Mouse (Mus musculus) forebrain, embryonic 14.5 days (tissue): ENCODE measurements around the gene Ctsz. TPM values are rescaled to one million over a fixed set of nuclear protein-coding genes. Genes with fewer than 3 reads are reported as not detected.
A peak's percentile ranks its signal among the peaks of the same experiment; 100 is the strongest.

Experiments used
- ATAC-seq: fragments of 200-750 bp; cut with Nextera tagmentation; 2 replicates; pipeline ENCODE4 v1.8.0; 2017; ENCODE audit warnings: mild to moderate bottlenecking, moderate library complexity
- DNase-seq: peaks from one replicate; pipeline ENCODE4 v3.0.0-alpha.2; 2015; ENCODE audit warnings: low spot score
- H3K27ac ChIP-seq: fragments of 300-500 bp; sonication (generic); 2 replicates; pipeline ENCODE4 v1.5.1; 2014; ENCODE audit warnings: low read depth, mild to moderate bottlenecking, control low read depth, low read length, moderate library complexity
- H3K27me3 ChIP-seq: fragments of 300-500 bp; sonication (generic); replicated peaks from 2 replicates; pipeline ENCODE4 v1.6.1; 2014; ENCODE audit warnings: low read length, control low read depth, mixed read lengths; ENCODE audit not compliant: control insufficient read depth, insufficient read depth
- H3K36me3 ChIP-seq: fragments of 300-500 bp; sonication (generic); 2 replicates; pipeline ENCODE4 v1.6.1; 2014; ENCODE audit warnings: low read length, control low read depth; ENCODE audit not compliant: control insufficient read depth, insufficient read depth
- H3K4me1 ChIP-seq: fragments of 300-500 bp; sonication (generic); 2 replicates; pipeline ENCODE4 v1.6.1; 2014; ENCODE audit warnings: antibody characterized with exemption, low read length, control low read depth; ENCODE audit not compliant: control insufficient read depth, insufficient read depth
- H3K4me2 ChIP-seq: fragments of 300-500 bp; sonication (generic); 2 replicates; pipeline ENCODE4 v1.6.1; 2014; ENCODE audit warnings: mild to moderate bottlenecking, control low read depth, low read length
- H3K4me3 ChIP-seq: fragments of 300-500 bp; sonication (generic); 2 replicates; pipeline ENCODE4 v1.5.1; 2014; ENCODE audit warnings: low read depth, low read length, control low read depth
- H3K9ac ChIP-seq: fragments of 300-500 bp; sonication (generic); 2 replicates; pipeline ENCODE4 v1.6.1; 2014; ENCODE audit warnings: mild to moderate bottlenecking, low read length, control low read depth, moderate library complexity
- H3K9me3 ChIP-seq: fragments of 300-500 bp; sonication (generic); replicated peaks from 2 replicates; pipeline ENCODE4 v1.6.1; 2016; ENCODE audit warnings: low read length, control low read depth, mixed read lengths; ENCODE audit not compliant: control insufficient read depth
- WGBS: fragments of 180-500 bp; shearing (Covaris S2); extraction: QIAGEN DNeasy Blood & Tissue Kit; methylation state at CpG from one replicate; pipeline ENCODE4 v1.1.7; 2014; 5-methylcytosine and 5-hydroxymethylcytosine counted together
- polyA plus RNA-seq: library from polyadenylated mRNA; unstranded; fragments of >200 nt; fragmentation: Nextera tagmentation; extraction: Ambion mirVana; gene quantifications from 2 replicates; pipeline ENCODE4 v1.2.1, GENCODE M21; 2014

Ctsz gene
- polyA plus RNA-seq, 1 experiment from 2014 or later, result 94.1 TPM

DNA sequence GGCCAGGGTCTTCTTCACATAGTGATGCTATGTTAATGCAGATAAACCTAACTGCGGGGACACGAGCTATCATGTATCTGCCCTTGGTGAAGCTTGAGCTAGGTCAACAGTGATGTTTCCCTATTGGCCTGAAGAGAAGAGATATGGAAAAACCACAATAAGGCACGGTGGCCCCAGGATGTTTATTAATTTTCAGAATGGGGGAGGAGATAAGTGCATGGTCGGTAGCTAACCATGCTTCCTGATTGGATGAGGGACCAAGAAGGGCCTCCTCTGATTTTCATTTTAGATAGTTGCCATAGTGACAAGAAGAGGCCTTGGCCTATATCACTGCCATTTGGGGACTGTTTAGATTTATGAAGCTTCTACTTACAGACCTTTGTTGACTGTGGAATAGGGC is 31.5 kb upstream of the Ctsz start:
- Histone ChIP-seq H3K36me3 (peaks cover 30% of the 10 kb centered on the region; the same call in 1 of the 2 replicates), H3K4me2 (no peak overlapping the region), H3K9ac (no peak overlapping the region), H3K27ac (no peak overlapping the region), H3K4me1 (peaks cover 7% of the 10 kb centered on the region; the same call in 1 of the 2 replicates), H3K9me3 (no peaks in the 10 kb centered on the region), H3K27me3 (no peaks in the 10 kb centered on the region), H3K4me3 (no peak overlapping the region)
- DNase-seq (no peak), ATAC-seq (no peak)
- WGBS, result 96% methylated on average over 4 of the region's 4 CpGs

DNA sequence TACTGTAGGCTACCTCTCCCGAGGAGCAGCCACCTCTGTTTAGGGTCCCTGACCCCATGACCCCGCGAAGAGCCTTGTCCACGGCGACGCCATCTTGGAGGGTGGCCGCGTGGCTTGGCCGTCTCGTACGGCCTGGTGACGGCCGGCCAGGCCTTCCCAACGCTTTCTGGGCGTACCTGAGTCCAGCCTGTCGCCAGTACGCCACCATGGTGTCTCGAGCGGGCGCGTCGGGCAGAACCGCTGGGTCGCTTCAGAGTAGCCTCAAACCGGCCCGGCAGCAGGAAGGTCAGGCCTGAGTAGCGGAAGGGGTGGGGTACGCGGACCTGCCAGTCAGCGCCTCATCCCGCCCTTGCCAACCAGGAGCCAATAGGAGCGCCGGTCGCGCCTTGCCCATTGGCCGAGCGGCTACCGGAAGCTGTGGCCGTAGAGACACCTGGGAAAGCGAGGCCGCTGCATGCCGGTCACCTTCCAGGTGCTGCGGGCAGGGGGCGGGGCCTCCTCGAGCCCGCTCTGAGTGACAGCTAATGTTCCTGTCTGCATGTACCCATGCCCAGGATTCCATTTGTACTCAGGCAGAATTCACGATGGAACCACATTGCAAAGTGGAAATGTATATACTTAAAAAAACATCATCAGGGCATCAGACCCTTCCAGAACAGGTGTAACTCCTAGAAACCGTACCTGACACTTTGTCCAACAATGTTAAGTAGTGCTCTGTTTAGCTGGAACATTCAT is 25.1 kb upstream of the Ctsz start, which contains the start of gene Atp5e:
TSS of gene Atp5e (minus strand) at position 317 of the 735 bp plus-strand sequence.
- H3K27ac ChIP-seq, result no peak within 1 kb of the TSS
- H3K27me3 ChIP-seq, result no peaks in the 10 kb centered on the region
- H3K4me2 ChIP-seq, result peak within 1 kb of the TSS; percentile 97
- peak within 1 kb of the TSS; percentile 82 for H3K9ac ChIP-seq
- peak within 1 kb of the TSS; percentile 80 for H3K4me3 ChIP-seq
- peak; percentile 100 for ATAC-seq
- peaks cover 6% of the 10 kb centered on the region for H3K4me1 ChIP-seq
- H3K36me3 ChIP-seq, result peaks cover 49% of the 10 kb centered on the region
- peak; percentile 93 for DNase-seq
- WGBS, result 3% methylated on average over 48 of the region's 48 CpGs
- H3K9me3 ChIP-seq, result no peaks in the 10 kb centered on the region

DNA sequence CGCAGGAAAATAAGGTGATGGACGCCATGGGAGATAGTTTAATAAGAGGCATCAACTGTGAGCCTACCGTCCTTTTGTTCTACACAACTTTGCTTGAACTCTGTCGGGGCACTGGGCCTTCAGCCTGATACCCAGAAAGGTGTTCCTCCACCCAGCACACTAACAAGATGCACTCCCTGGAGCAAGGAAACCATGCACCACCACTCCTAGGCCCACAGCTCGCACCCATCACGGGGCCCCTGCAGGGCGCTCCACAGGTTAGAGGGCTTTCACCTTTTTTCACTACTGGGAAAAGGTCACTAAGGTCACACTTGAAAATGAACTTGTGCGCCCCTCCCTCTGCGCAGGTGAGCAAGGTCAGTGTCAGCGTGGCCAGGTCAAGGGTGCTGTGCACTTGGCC is 24.5 kb upstream of the Ctsz start:
- Histone ChIP-seq H3K4me1 (peaks cover 6% of the 10 kb centered on the region), H3K27ac (no peak overlapping the region), H3K9me3 (no peaks in the 10 kb centered on the region), H3K27me3 (no peaks in the 10 kb centered on the region), H3K36me3 (peaks cover 44% of the 10 kb centered on the region), H3K9ac (peak overlapping the region; percentile 82), H3K4me3 (peak overlapping the region; percentile 80), H3K4me2 (peak overlapping the region; percentile 97)
- ATAC-seq (peak; percentile 38), DNase-seq (no peak)
- 35% methylated on average over 10 of the region's 10 CpGs for WGBS

DNA sequence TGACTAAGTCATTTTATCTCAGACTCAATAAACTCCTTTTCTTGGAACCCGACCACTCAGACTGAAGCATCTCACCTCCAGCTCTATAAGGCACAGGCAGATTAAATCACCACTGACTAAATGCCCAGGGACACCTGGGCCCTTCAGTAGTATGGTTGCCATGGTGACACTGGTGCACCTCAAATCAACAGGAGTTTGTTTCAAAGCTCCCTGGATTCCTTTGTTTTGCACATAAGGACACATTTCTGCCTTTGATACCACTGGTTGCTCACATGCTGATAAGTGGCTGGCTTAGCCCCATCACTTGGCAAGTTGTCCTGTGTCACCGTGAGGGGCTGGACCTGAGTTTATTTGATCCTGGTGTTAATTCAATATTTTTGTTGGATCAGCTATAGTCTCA is 20.5 kb upstream of the Ctsz start:
- 49% methylated on average over 2 of the region's 2 CpGs for WGBS
- H3K9ac ChIP-seq, result no peak overlapping the region
- H3K27ac ChIP-seq, result no peak overlapping the region
- no peaks in the 10 kb centered on the region for H3K27me3 ChIP-seq
- no peaks in the 10 kb centered on the region for H3K9me3 ChIP-seq
- peaks cover 6% of the 10 kb centered on the region for H3K4me1 ChIP-seq
- no peak for ATAC-seq
- H3K4me2 ChIP-seq, result no peak overlapping the region
- peaks cover 24% of the 10 kb centered on the region for H3K36me3 ChIP-seq
- DNase-seq, result no peak
- no peak overlapping the region for H3K4me3 ChIP-seq

DNA sequence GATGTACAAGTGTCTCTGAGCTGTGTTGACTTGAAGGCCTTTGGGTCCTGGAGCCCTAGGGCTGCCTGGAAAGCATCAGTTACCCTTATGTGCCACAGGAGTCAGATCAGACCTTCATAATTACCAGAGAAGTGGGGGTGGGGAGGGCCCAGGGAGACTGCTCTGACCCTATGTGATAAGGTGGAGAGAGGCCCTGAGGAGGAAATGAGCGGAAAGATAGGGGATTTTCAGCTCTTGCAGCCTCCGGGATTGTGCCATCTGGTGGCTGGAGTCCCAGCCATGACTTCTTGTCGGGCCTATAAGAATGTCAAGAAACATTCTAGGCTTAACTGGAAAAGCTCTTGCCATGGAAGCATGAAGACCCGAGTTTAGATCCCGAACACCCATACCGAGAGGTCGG is 14.8 kb upstream of the Ctsz start:
- Histone ChIP-seq H3K4me2 (no peak overlapping the region), H3K27ac (no peak overlapping the region), H3K9ac (no peak overlapping the region), H3K27me3 (no peaks in the 10 kb centered on the region), H3K9me3 (no peaks in the 10 kb centered on the region), H3K36me3 (no peaks in the 10 kb centered on the region), H3K4me1 (no peaks in the 10 kb centered on the region), H3K4me3 (no peak overlapping the region)
- 73% methylated on average over 7 of the region's 7 CpGs for WGBS
- no peak for ATAC-seq
- DNase-seq, result no peak

DNA sequence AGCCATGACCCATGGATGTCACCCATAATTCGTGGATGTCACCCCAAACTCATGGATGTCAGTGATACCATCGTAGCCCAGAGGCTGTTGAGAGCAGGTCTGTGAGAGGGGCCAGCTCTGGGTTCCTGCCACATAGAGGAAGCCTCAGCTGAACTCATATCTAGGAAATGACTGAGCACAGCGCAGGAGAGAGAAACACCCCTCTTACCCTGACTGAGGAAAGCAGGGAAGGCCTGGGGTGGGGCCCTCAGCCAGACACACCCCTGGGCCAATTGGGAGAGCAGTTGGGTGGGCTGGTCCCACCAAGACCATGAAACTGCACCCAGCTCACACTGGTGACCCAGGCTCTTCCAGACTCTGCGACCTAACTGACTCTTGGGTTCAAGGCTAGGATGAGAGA is 11.5 kb upstream of the Ctsz start, which contains the start of gene Tubb1:
TSS of gene Tubb1 (plus strand) at position 343 of the 400 bp plus-strand sequence.
- Histone ChIP-seq H3K36me3 (no peaks in the 10 kb centered on the region), H3K4me1 (no peaks in the 10 kb centered on the region), H3K9me3 (no peaks in the 10 kb centered on the region), H3K27me3 (no peaks in the 10 kb centered on the region), H3K27ac (no peak within 1 kb of the TSS), H3K9ac (no peak within 1 kb of the TSS), H3K4me2 (no peak within 1 kb of the TSS), H3K4me3 (no peak within 1 kb of the TSS)
- DNase-seq (no peak), ATAC-seq (no peak)
- 76% methylated on average over 4 of the region's 4 CpGs for WGBS

DNA sequence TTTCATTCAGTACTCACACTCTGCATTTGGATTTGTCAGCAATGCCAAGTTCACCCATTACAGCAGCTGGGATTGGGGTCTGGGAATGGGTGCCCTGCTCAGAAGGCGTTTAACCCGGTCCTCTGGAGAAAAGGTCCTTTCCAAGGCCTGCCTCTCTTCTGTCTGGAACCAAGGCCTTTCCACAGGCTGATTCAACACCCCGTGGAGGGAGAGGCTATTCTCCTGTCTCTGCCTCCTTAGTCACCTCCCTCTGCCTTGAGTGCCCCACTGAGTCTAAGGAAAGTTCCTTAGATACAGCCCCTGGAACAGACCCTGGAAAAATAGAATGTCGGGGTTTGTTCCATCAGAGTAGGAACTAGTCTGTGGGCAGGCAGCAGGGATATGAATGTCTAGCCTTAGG is 9.6 kb upstream of the Ctsz start:
- H3K9me3 ChIP-seq, result no peaks in the 10 kb centered on the region
- WGBS, result 86% methylated on average over 4 of the region's 4 CpGs
- ATAC-seq, result no peak

DNA sequence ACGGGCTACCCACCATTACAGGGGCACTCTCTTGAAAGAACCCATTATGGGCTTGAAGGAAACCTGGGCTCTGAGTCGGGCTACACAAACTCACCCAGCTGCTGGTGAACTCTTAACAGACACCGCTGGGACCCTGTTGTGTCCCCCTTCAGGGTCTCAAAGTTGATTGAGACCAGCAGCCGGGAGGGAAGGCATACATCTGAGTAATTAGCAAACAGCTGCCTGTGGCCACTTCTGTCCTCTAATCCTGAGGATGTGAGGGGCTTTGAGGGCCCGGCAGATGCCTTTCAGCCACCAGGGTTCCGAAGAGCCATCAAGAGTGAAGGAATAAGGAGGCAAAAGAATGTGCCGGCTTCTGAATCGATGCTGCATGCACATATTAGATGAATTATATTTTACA is 8.1 kb upstream of the Ctsz start:
- H3K4me3 ChIP-seq, result no peak overlapping the region
- no peaks in the 10 kb centered on the region for H3K9me3 ChIP-seq
- H3K9ac ChIP-seq, result no peak overlapping the region
- H3K36me3 ChIP-seq, result no peaks in the 10 kb centered on the region
- H3K27ac ChIP-seq, result no peak overlapping the region
- 50% methylated on average over 8 of the region's 8 CpGs for WGBS
- H3K4me2 ChIP-seq, result no peak overlapping the region
- DNase-seq (no peak), ATAC-seq (no peak)
- H3K4me1 ChIP-seq, result no peaks in the 10 kb centered on the region
- H3K27me3 ChIP-seq, result no peaks in the 10 kb centered on the region

More for the DNA sequence above, 9.6 kb upstream of the Ctsz start:
- no peak overlapping the region for H3K4me3 ChIP-seq
- no peak overlapping the region for H3K4me2 ChIP-seq
- H3K4me1 ChIP-seq, result no peaks in the 10 kb centered on the region
- no peak overlapping the region for H3K9ac ChIP-seq
- DNase-seq, result no peak
- H3K27me3 ChIP-seq, result no peaks in the 10 kb centered on the region
- H3K36me3 ChIP-seq, result no peaks in the 10 kb centered on the region
- no peak overlapping the region for H3K27ac ChIP-seq

DNA sequence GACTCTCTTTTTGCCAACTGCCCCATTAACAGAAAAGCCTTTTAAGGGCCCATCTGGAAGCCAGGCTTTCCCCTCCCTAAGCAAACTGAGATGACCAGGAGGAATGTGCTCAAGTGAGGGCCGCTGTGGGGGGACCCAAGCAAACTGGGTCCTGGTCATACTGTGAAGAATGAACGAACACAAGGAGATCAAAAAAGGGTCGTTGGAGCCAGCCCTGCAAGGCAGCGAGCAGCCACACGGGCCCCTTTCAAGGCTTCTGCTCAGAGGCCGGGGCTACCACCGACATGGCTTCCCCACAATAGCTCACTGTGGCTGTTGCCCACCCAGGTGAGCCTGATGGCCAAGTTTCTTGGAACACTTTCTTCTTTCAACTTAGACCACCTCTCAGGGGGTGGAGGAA is 7.7 kb upstream of the Ctsz start:
- no peaks in the 10 kb centered on the region for H3K27me3 ChIP-seq
- no peak overlapping the region for H3K4me3 ChIP-seq

More for the DNA sequence above, 7.7 kb upstream of the Ctsz start:
- no peak for ATAC-seq
- Histone ChIP-seq H3K4me1 (no peaks in the 10 kb centered on the region), H3K9me3 (no peaks in the 10 kb centered on the region), H3K4me2 (no peak overlapping the region), H3K36me3 (no peaks in the 10 kb centered on the region), H3K27ac (no peak overlapping the region), H3K9ac (no peak overlapping the region)
- WGBS, result 51% methylated on average over 7 of the region's 7 CpGs
- no peak for DNase-seq
